11 mouse cellular contexts compared by ENCODE assay signal in genomic region chr17:17654997-17655828, GRCm38 (mm10). TPM values are rescaled to one million over a fixed set of nuclear protein-coding genes. Genes with fewer than 3 reads are reported as not detected.
DNase-seq lines count a peak whose midpoint lies in the region; ATAC-seq and TF ChIP-seq lines count a peak whose summit lies in the region.
"Had no signal": no experiment of that assay in that cellular context is flagged by ENCODE, and none has a peak within 500 bp of the region (broad histone marks: within the 10 kb centered on the region; RNA-seq: fewer than 3 reads in every experiment).

No protein-coding gene starts in this region.

- ATAC-seq in heart, embryonic 15.5 days (replicated peaks; ENCODE audit: insufficient number of reproducible peaks, insufficient read depth, low FRiP score, low read depth): no peak
- no peak for ATAC-seq in forebrain, embryonic 12.5 days (ENCODE audit: low FRiP score)
- ATAC-seq in midbrain, embryonic 11.5 days (ENCODE audit: low FRiP score): peak; percentile 42; the same call in 1 of the 2 replicates

- H3K4me1 ChIP-seq in heart, embryonic 15.5 days (replicated peaks): no peaks in the 10 kb centered on the region
- H3K4me1 ChIP-seq in ES-Bruce4 (ENCODE audit: control insufficient read depth, insufficient read depth, low read length): no peaks in the 10 kb centered on the region
- H3K4me1 ChIP-seq in forebrain, embryonic 12.5 days: peaks cover 10% of the 10 kb centered on the region; the same call in 1 of the 2 replicates
- peaks cover 4% of the 10 kb centered on the region for H3K4me1 ChIP-seq in midbrain, embryonic 11.5 days (ENCODE audit: control insufficient read depth, insufficient read depth, low read length)
- H3K4me1 ChIP-seq: embryonic facial prominence, embryonic 15.5 days had no signal

- no peak for DNase-seq in heart, postnatal 4 days
- no peak for DNase-seq in midbrain, embryonic 11.5 days (ENCODE audit: low spot score, missing footprints)
- no peak for DNase-seq in adrenal gland, postnatal 25 days
- no peak for DNase-seq in right cerebral cortex, postnatal 36 days (ENCODE audit: low spot score in 2 of 2)
- no peak for DNase-seq in kidney, adult 18-20 months

- no peak for TF ChIP-seq EP300 in ES-Bruce4 (IDR thresholded peaks at IDR 0.05; ENCODE audit: insufficient read depth, low read depth, low read length)

- H3K36me3 ChIP-seq in heart, embryonic 15.5 days: no peaks in the 10 kb centered on the region
- H3K36me3 ChIP-seq in ES-Bruce4 (ENCODE audit: control insufficient read depth, insufficient read depth, low read length, poor library complexity, severe bottlenecking): no peaks in the 10 kb centered on the region
- no peaks in the 10 kb centered on the region for H3K36me3 ChIP-seq in forebrain, embryonic 12.5 days (replicated peaks)
- no peaks in the 10 kb centered on the region for H3K36me3 ChIP-seq in midbrain, embryonic 11.5 days (ENCODE audit: control insufficient read depth, insufficient read depth, low read length)
- H3K36me3 ChIP-seq: embryonic facial prominence, embryonic 15.5 days had no signal

- WGBS in heart, embryonic 15.5 days: 12% methylated on average over 10 of the region's 10 CpGs
- 15% methylated on average over 10 of the region's 10 CpGs for WGBS in forebrain, embryonic 12.5 days
- 18% methylated on average over 10 of the region's 10 CpGs for WGBS in midbrain, embryonic 11.5 days

- TF ChIP-seq POLR2A in ES-Bruce4 (IDR thresholded peaks at IDR 0.05; ENCODE audit: insufficient read depth, low read length): no peak

- no peaks in the 10 kb centered on the region for H3K9me3 ChIP-seq in heart, embryonic 15.5 days (replicated peaks)
- H3K9me3 ChIP-seq in ES-Bruce4 (replicated peaks; ENCODE audit: control insufficient read depth, insufficient read depth, low read length, poor library complexity, severe bottlenecking): no peaks in the 10 kb centered on the region
- H3K9me3 ChIP-seq in forebrain, embryonic 12.5 days: no peaks in the 10 kb centered on the region
- H3K9me3 ChIP-seq in midbrain, embryonic 11.5 days (ENCODE audit: control insufficient read depth, low read length): no peaks in the 10 kb centered on the region
- H3K9me3 ChIP-seq: embryonic facial prominence, embryonic 15.5 days had no signal

- H3K27me3 ChIP-seq in heart, embryonic 15.5 days: no peaks in the 10 kb centered on the region
- H3K27me3 ChIP-seq in ES-Bruce4 (ENCODE audit: control insufficient read depth, insufficient read depth, low read length, poor library complexity, severe bottlenecking): no peaks in the 10 kb centered on the region
- H3K27me3 ChIP-seq in forebrain, embryonic 12.5 days: no peaks in the 10 kb centered on the region
- no peaks in the 10 kb centered on the region for H3K27me3 ChIP-seq in midbrain, embryonic 11.5 days (ENCODE audit: control insufficient read depth, insufficient read depth, low read length)
- H3K27me3 ChIP-seq: embryonic facial prominence, embryonic 15.5 days had no signal

- peak overlapping the region; percentile 36 for H3K4me2 ChIP-seq in heart, embryonic 15.5 days
- H3K4me2 ChIP-seq in forebrain, embryonic 12.5 days: peak overlapping the region; percentile 28
- peak overlapping the region; percentile 26 for H3K4me2 ChIP-seq in midbrain, embryonic 11.5 days
- H3K4me2 ChIP-seq: embryonic facial prominence, embryonic 15.5 days had no signal

- no peak for TF ChIP-seq CTCF in ES-Bruce4 (IDR thresholded peaks at IDR 0.05; ENCODE audit: low read depth, low read length)

- peak overlapping the region; percentile 24 for H3K4me3 ChIP-seq in heart, embryonic 15.5 days
- H3K4me3 ChIP-seq in ES-Bruce4 (ENCODE audit: low read depth, low read length): no peak overlapping the region
- no peak overlapping the region for H3K4me3 ChIP-seq in forebrain, embryonic 12.5 days (replicated peaks)
- H3K4me3 ChIP-seq in midbrain, embryonic 11.5 days (ENCODE audit: low read depth, low read length): no peak overlapping the region
- H3K4me3 ChIP-seq: embryonic facial prominence, embryonic 15.5 days had no signal

- H3K27ac ChIP-seq in heart, embryonic 15.5 days: no peak overlapping the region
- no peak overlapping the region for H3K27ac ChIP-seq in ES-Bruce4 (ENCODE audit: insufficient read depth, low read length)
- H3K27ac ChIP-seq in forebrain, embryonic 12.5 days: no peak overlapping the region
- H3K27ac ChIP-seq in midbrain, embryonic 11.5 days (ENCODE audit: low read depth, low read length): no peak overlapping the region
- H3K27ac ChIP-seq: embryonic facial prominence, embryonic 15.5 days had no signal

- H3K9ac ChIP-seq in heart, embryonic 15.5 days: no peak overlapping the region
- H3K9ac ChIP-seq in ES-Bruce4 (ENCODE audit: low read depth, poor library complexity, severe bottlenecking): 0 out of 2 replicates have a peak overlapping the region, but pooled peaks have one; percentile 53
- no peak overlapping the region for H3K9ac ChIP-seq in forebrain, embryonic 12.5 days
- peak overlapping the region; percentile 39; the same call in 1 of the 2 replicates for H3K9ac ChIP-seq in midbrain, embryonic 11.5 days (ENCODE audit: low read length)
- H3K9ac ChIP-seq: embryonic facial prominence, embryonic 15.5 days had no signal

RNA-seq across cellular contexts. Expression of gene Lnpep, which starts 30.4 kb away (rescaled TPM):
- 11.0 and 12.3 TPM in 2 replicates for polyA plus RNA-seq in heart, embryonic 15.5 days (2015; fragmentation: Nextera tagmentation; extraction: Ambion mirVana)
- total RNA-seq in heart, postnatal 4 days (2021): 100 to 1,000 TPM; 134 to 135 TPM
- polyA plus RNA-seq in ES-Bruce4 (2011; ENCODE audit: insufficient read depth, insufficient read length, low read depth, missing spikeins): 60.5 and 63.5 TPM in 2 replicates
- 9.2 and 10.6 TPM in 2 replicates for polyA plus RNA-seq in forebrain, embryonic 12.5 days (2016; fragmentation: Nextera tagmentation; extraction: Ambion mirVana)
- 5.9 and 6.3 TPM in 2 replicates for polyA plus RNA-seq in midbrain, embryonic 11.5 days (2014; fragmentation: Nextera tagmentation; extraction: Ambion mirVana)
- total RNA-seq in adrenal gland, postnatal 25 days (2021): 145 and 165 TPM in 2 replicates

RNA-seq across cellular contexts. Expression of gene Vmn2r90, which starts 48.3 kb away (rescaled TPM):
- not detected in 2 replicates for polyA plus RNA-seq in heart, embryonic 15.5 days (2015; fragmentation: Nextera tagmentation; extraction: Ambion mirVana)
- not detected for total RNA-seq in heart, postnatal 4 days (2021)
- not detected in 2 replicates for polyA plus RNA-seq in ES-Bruce4 (2011; ENCODE audit: insufficient read depth, insufficient read length, low read depth, missing spikeins)
- polyA plus RNA-seq in forebrain, embryonic 12.5 days (2016; fragmentation: Nextera tagmentation; extraction: Ambion mirVana): not detected in 2 replicates
- not detected in 2 replicates for polyA plus RNA-seq in midbrain, embryonic 11.5 days (2014; fragmentation: Nextera tagmentation; extraction: Ambion mirVana)
- not detected in 2 replicates for total RNA-seq in adrenal gland, postnatal 25 days (2021)
- total RNA-seq: MEL had no signal
- polyA plus RNA-seq: embryonic facial prominence, embryonic 15.5 days; gonadal fat pad, adult 2 months had no signal

Comparison
In these comparisons a context has a peak if more than half of its experiments do, and no peak if none do; other contexts are left out.
1. H3K9ac ChIP-seq: peak in ES-Bruce4 (single experiment) and midbrain, embryonic 11.5 days (single experiment); none in heart, embryonic 15.5 days (single experiment) and forebrain, embryonic 12.5 days (single experiment).
2. Peak in every context shown above with its lines, with median percentiles within 50 percentile points of each other: H3K4me2 ChIP-seq.